Mouse (Mus musculus): ENCODE measurements around the gene Cdc16. TPM values are rescaled to one million over a fixed set of nuclear protein-coding genes. Genes with fewer than 3 reads are reported as not detected.

Cdc16 gene
- polyA plus RNA-seq, 1 experiment = 36.2 TPM

DNA sequence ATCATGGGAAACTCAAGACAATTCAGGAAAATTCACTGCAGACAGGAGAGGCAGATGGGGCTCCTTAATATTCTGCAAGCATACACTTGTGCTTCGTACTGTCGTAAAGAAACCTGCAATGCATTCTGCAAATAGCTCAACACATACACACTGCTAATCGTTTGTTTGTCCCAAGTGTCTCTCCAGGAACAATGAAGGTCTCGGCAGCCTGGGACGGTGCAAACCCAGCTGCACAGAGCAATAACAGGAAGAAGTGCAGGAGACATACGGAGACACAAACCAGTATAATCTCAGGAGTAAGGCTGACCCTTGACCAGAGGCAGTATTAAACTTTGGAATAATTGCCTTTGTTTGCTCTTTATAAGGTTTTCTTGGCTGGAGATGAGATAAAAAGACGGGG lies 996 bp upstream of the Cdc16 start:
- Histone ChIP-seq H3K4me1 (ENCODE audit: control insufficient read depth, insufficient read depth, low read length) (peaks cover 9% of the 10 kb centered on the region), H3K4me3 (ENCODE audit: insufficient read depth, low read length) (no peak overlapping the region), H3K27ac (ENCODE audit: insufficient read depth, low read depth, low read length) (no peak overlapping the region)
- TF ChIP-seq CTCF (IDR thresholded peaks at IDR 0.05; ENCODE audit: low read depth, low read length) = no peak
- TF ChIP-seq POLR2A (IDR thresholded peaks at IDR 0.05; ENCODE audit: borderline replicate concordance, low read depth, low read length) = no peak

DNA sequence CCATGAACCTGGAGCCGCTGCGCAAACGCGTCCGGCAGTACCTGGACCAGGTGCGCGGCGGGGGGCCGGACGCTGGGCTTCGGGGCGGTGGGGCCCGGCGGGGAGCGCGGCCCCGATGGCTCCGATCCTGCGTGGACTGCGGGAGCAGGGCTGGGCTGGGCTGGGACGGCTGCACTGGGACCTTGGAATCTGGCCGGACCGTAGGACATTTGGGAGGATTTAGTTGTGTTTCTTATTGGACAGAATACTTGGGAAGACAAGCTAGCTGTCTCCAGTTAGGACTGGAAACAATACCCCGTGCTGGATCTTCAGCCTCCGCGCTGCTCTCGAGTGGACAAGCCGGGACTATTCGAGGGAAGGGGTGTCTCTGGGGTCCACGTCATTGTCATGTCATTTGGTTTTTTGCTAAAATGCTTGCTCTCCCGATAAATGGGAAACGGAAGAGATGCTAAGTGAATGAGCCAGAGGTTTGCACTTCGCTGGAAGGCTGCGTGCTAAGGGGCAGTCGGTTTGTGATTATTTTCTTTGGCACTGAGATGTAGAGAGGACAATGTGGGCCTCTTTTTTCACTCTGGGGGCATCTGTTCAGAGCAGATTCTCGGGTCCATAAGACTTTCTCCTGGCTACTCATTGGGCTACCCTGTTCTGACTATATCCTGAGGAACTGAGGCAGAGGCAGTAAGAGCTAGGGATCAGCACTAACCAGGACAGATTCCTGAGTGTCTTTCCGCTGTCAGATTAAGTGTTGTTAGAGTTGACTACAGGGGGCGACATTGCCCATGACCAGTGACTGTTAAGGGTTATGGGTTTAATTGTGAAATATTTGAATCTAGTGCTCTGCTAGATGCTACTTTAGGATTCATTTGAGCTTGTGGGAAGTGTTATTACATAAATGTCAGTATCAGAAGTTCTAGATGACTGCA lies 590 bp downstream of the Cdc16 start:
- H3K4me1 ChIP-seq (ENCODE audit: control insufficient read depth, insufficient read depth, low read length) = peaks cover 9% of the 10 kb centered on the region
- H3K4me3 ChIP-seq (ENCODE audit: insufficient read depth, low read length) = peak overlapping the region; percentile 91
- TF ChIP-seq CTCF (IDR thresholded peaks at IDR 0.05; ENCODE audit: low read depth, low read length) (no peak), POLR2A (IDR thresholded peaks at IDR 0.05; ENCODE audit: borderline replicate concordance, low read depth, low read length) (no peak)
- peak overlapping the region; percentile 45 for H3K27ac ChIP-seq (ENCODE audit: insufficient read depth, low read depth, low read length)

DNA sequence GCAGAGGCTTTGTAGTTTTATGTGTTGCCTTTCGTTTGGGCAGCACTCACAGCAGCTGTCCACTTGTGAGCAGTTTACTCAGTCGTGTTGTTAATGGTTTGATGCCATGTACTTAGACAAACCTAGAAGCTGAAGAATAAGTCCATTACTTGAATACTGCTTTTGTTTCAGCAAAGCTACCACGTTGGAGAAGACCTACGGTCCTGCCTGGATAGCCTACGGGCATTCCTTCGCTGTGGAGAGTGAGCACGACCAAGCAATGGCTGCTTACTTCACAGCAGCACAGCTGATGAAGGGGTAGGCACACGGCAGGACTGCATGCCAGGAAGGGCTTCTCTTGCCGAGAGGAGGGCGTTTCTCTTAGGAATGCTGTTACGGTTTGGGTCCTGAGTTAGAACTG lies 11.7 kb downstream of the Cdc16 start:
- TF ChIP-seq CTCF (IDR thresholded peaks at IDR 0.05; ENCODE audit: low read depth, low read length) (no peak), POLR2A (IDR thresholded peaks at IDR 0.05; ENCODE audit: borderline replicate concordance, low read depth, low read length) (no peak)

DNA sequence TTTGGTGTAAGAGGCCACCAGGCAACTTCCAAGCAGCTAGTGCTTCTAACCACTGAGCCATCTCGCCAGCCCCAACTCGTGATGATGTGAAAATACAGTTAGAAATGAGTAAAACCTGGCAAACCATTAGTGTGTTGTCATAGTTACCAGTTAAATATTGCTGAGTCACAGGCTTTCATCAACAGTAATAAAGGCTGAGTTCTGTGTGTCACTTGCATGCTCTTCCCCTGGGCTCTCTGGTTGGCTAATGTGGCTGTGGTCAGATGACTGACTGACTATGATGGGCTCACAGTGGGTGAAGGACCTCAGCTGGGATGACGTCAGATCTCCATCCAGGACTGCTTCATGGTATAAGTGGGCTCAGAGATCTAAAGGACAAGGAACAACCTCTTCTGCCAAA lies 23.1 kb downstream of the Cdc16 start:
- TF ChIP-seq POLR2A (IDR thresholded peaks at IDR 0.05; ENCODE audit: borderline replicate concordance, low read depth, low read length) = no peak
- no peak for TF ChIP-seq CTCF (IDR thresholded peaks at IDR 0.05; ENCODE audit: low read depth, low read length)
- H3K4me3 ChIP-seq (ENCODE audit: insufficient read depth, low read length) = no peak overlapping the region
- no peak overlapping the region for H3K27ac ChIP-seq (ENCODE audit: insufficient read depth, low read depth, low read length)
- peaks cover 12% of the 10 kb centered on the region for H3K4me1 ChIP-seq (ENCODE audit: control insufficient read depth, insufficient read depth, low read length)

More for the DNA sequence above, 11.7 kb downstream of the Cdc16 start:
- Histone ChIP-seq H3K4me3 (ENCODE audit: insufficient read depth, low read length) (no peak overlapping the region), H3K27ac (ENCODE audit: insufficient read depth, low read depth, low read length) (no peak overlapping the region), H3K4me1 (ENCODE audit: control insufficient read depth, insufficient read depth, low read length) (no peaks in the 10 kb centered on the region)

DNA sequence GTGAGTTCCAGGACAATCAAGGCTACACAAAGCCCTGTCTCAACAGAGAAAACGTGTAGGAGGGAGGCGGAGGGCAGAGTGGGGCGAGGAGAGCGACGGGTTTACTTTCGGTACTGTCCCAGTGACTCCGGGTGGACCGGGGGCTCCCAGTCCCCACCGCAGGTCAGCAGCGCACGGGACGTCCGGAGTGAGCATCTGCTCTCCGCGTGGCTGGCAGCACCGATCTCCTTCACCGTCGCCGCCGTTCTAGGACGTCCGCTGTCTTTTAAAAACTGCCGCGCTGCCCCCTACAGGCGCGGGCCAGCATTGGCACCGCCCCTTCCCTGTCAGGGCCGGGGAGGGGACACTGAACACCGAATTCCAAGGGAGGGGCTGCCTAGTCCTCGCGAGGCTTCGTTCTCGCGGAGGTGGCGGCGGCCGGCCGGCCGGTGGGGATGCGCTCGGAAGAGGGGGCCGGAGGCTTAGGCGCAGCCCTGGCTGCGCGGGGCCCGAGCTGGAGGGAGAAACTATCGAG lies 27.8 kb downstream of the Cdc16 start, which contains the start of gene Upf3a:
Gene Upf3a, plus strand, starts transcription at position 366 of the 514 bp plus-strand sequence.
- H3K4me1 ChIP-seq (ENCODE audit: control insufficient read depth, insufficient read depth, low read length) = peaks cover 14% of the 10 kb centered on the region
- no peak for TF ChIP-seq POLR2A (IDR thresholded peaks at IDR 0.05; ENCODE audit: borderline replicate concordance, low read depth, low read length)
- TF ChIP-seq CTCF (IDR thresholded peaks at IDR 0.05; ENCODE audit: low read depth, low read length) = no peak
- peak within 1 kb of the TSS; percentile 84 for H3K4me3 ChIP-seq (ENCODE audit: insufficient read depth, low read length)
- peak within 1 kb of the TSS; percentile 90 for H3K27ac ChIP-seq (ENCODE audit: insufficient read depth, low read depth, low read length)

DNA sequence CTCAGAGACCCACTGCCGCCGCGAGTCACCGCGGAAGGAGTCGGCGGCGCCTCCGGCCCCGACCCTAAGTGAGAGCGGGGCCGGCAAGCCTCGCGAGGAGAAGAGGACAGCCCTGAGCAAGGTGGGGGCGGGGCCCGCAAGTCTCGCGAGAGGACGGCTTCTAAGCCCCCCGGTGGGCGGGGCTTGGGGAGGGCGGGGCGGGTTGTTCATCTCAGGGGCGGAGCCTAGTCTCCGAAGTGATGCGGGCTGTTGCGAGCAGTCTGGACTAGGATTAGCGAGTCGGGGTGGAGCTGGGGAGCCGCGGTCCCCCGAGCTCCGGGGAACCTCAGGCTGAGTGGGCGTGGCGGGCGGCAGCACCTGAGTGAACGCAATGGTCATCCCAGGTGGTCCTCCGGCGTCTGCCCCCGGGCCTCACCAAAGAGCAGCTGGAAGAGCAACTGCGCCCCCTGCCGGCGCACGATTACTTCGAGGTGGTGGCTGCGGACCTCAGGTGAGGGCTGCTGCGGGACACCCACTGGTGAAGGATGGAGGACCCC lies 28.4 kb downstream of the Cdc16 start:
- Histone ChIP-seq H3K4me1 (ENCODE audit: control insufficient read depth, insufficient read depth, low read length) (peaks cover 14% of the 10 kb centered on the region), H3K4me3 (ENCODE audit: insufficient read depth, low read length) (peak overlapping the region; percentile 84), H3K27ac (ENCODE audit: insufficient read depth, low read depth, low read length) (peak overlapping the region; percentile 90)
- 0 out of 2 replicates have a peak, but pooled peaks have one; percentile 10 for TF ChIP-seq POLR2A (IDR thresholded peaks at IDR 0.05; ENCODE audit: borderline replicate concordance, low read depth, low read length)
- peak; percentile 78 for TF ChIP-seq CTCF (IDR thresholded peaks at IDR 0.05; ENCODE audit: low read depth, low read length)

DNA sequence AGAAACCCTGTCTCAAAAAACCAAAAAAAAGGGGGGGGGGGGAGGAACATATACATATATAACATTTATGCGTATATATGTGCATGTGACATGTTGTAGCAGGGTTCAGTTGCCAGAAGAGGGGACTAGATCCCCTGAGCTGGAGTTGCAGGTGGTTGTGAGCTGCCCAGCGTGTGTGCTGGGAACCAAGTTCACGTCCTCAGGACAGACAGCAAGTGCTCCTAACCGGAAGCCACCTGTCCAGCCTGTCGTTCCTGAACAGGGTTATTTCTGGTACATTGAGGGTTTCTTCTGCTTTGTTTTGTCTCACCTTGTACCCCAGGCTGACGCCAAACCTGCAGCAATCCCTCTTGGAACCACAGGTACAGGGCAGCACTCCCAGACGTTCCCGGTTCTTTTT lies 32.1 kb downstream of the Cdc16 start:
- no peak overlapping the region for H3K27ac ChIP-seq (ENCODE audit: insufficient read depth, low read depth, low read length)
- TF ChIP-seq POLR2A (IDR thresholded peaks at IDR 0.05; ENCODE audit: borderline replicate concordance, low read depth, low read length) (no peak), CTCF (IDR thresholded peaks at IDR 0.05; ENCODE audit: low read depth, low read length) (no peak)
- no peak overlapping the region for H3K4me3 ChIP-seq (ENCODE audit: insufficient read depth, low read length)
- peaks cover 5% of the 10 kb centered on the region for H3K4me1 ChIP-seq (ENCODE audit: control insufficient read depth, insufficient read depth, low read length)

DNA sequence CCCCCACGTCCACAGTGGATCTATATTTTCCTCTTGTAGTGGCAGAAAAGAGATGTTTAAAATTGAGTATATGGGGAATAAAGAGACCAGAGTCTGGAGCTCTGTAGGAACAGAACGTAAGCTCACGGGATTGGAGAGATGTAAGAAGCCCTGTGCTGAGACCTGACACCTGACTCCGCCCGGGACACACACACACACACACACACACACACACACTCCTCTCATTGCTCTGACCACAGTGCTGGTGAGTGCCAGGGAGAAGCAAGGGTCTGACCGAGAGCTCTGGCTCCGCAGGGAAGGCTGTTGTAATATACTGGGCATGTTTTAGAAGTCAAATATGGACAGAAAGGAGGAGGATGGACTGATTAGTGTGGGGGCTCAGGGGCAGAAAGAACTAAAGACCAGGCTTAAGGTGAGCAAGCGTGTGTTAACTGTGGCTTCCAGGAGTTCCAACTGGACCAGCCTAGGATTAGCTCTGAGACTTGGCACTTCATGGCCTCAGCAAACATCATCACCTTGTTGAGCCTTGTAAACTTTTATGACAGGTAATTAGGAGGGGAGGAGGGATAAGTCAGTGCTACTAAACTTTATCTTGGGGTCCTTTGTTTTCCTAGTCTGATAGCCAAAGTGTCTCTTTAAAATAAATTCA lies 35.7 kb downstream of the Cdc16 start:
- Histone ChIP-seq H3K27ac (ENCODE audit: insufficient read depth, low read depth, low read length) (no peak overlapping the region), H3K4me1 (ENCODE audit: control insufficient read depth, insufficient read depth, low read length) (no peaks in the 10 kb centered on the region), H3K4me3 (ENCODE audit: insufficient read depth, low read length) (no peak overlapping the region)
- TF ChIP-seq CTCF (IDR thresholded peaks at IDR 0.05; ENCODE audit: low read depth, low read length) = no peak
- TF ChIP-seq POLR2A (IDR thresholded peaks at IDR 0.05; ENCODE audit: borderline replicate concordance, low read depth, low read length) = no peak

DNA sequence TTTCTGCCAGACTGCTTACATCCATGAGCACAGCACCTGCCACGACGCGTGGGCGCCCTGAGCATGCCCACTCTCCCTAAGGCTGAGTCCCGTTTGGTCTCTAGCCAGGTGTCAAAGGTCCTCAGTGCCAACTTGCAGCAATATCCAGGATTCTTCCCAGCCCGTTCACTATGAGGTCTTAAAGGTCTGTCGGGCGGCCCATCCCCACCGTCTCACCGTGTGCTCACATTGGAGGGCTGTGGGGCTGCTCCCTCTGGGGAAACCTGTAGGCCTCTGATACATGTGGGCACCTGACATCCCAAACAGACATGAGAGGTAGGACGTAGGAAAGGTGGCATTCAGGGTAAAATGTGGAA lies 36.2 kb downstream of the Cdc16 start:
- H3K4me1 ChIP-seq (ENCODE audit: control insufficient read depth, insufficient read depth, low read length) = no peaks in the 10 kb centered on the region
- no peak overlapping the region for H3K27ac ChIP-seq (ENCODE audit: insufficient read depth, low read depth, low read length)
- no peak overlapping the region for H3K4me3 ChIP-seq (ENCODE audit: insufficient read depth, low read length)
- no peak for TF ChIP-seq POLR2A (IDR thresholded peaks at IDR 0.05; ENCODE audit: borderline replicate concordance, low read depth, low read length)
- TF ChIP-seq CTCF (IDR thresholded peaks at IDR 0.05; ENCODE audit: low read depth, low read length) = no peak
